Mouse (Mus musculus): ENCODE results near the gene 6430548M08Rik.

6430548M08Rik gene

GRCm38 (mm10) chr8:120181274-120181673 lies 67.3 kb downstream of the 6430548M08Rik start:
- DNase-seq (ENCODE audit: low spot score in 2 of 2) = no peak

GRCm38 (mm10) chr8:120181861-120182414 lies 68.0 kb downstream of the 6430548M08Rik start:
- DNase-seq (ENCODE audit: low spot score in 2 of 2) = no peak

- no peak for DNase-seq (ENCODE audit: low spot score in 2 of 2)
Measured at GRCm38 (mm10) chr8:120184366-120184765, 70.4 kb downstream of the 6430548M08Rik start.

- no peak for DNase-seq (ENCODE audit: low spot score in 2 of 2)
Measured at GRCm38 (mm10) chr8:120184850-120185792, 71.2 kb downstream of the 6430548M08Rik start.

GRCm38 (mm10) chr8:120186454-120186853 lies 72.5 kb downstream of the 6430548M08Rik start:
- DNase-seq (ENCODE audit: low spot score in 2 of 2) = no peak

GRCm38 (mm10) chr8:120188510-120188909 lies 74.6 kb downstream of the 6430548M08Rik start:
- DNase-seq (ENCODE audit: low spot score in 2 of 2) = no peak

GRCm38 (mm10) chr8:120189440-120189839 lies 75.5 kb downstream of the 6430548M08Rik start:
- no peak for DNase-seq (ENCODE audit: low spot score in 2 of 2)

GRCm38 (mm10) chr8:120190107-120190809 lies 76.3 kb downstream of the 6430548M08Rik start:
- no peak for DNase-seq (ENCODE audit: low spot score in 2 of 2)

- DNase-seq (ENCODE audit: low spot score in 2 of 2) = peak; percentile 64 to 76
Measured at GRCm38 (mm10) chr8:120190810-120191413, 77.0 kb downstream of the 6430548M08Rik start.

GRCm38 (mm10) chr8:120191633-120192032 lies 77.7 kb downstream of the 6430548M08Rik start:
- no peak for DNase-seq (ENCODE audit: low spot score in 2 of 2)

- DNase-seq (ENCODE audit: low spot score in 2 of 2) = no peak
Measured at GRCm38 (mm10) chr8:120192118-120192517, 78.2 kb downstream of the 6430548M08Rik start.

GRCm38 (mm10) chr8:120201351-120201750 lies 87.4 kb downstream of the 6430548M08Rik start:
- DNase-seq (ENCODE audit: low spot score in 2 of 2) = no peak

GRCm38 (mm10) chr8:120202546-120202945 lies 88.6 kb downstream of the 6430548M08Rik start:
- DNase-seq (ENCODE audit: low spot score in 2 of 2) = no peak

- DNase-seq (ENCODE audit: low spot score in 2 of 2) = no peak
Measured at GRCm38 (mm10) chr8:120204736-120205360, 90.9 kb downstream of the 6430548M08Rik start.

GRCm38 (mm10) chr8:120205916-120206315 lies 92.0 kb downstream of the 6430548M08Rik start:
- DNase-seq (ENCODE audit: low spot score in 2 of 2) = no peak

GRCm38 (mm10) chr8:120207364-120207763 lies 93.4 kb downstream of the 6430548M08Rik start:
- no peak for DNase-seq (ENCODE audit: low spot score in 2 of 2)

GRCm38 (mm10) chr8:120208113-120208512 lies 94.2 kb downstream of the 6430548M08Rik start:
- no peak for DNase-seq (ENCODE audit: low spot score in 2 of 2)

GRCm38 (mm10) chr8:120211345-120211744 lies 97.4 kb downstream of the 6430548M08Rik start:
- no peak for DNase-seq (ENCODE audit: low spot score in 2 of 2)

GRCm38 (mm10) chr8:120212596-120212995 lies 98.6 kb downstream of the 6430548M08Rik start:
- no peak for DNase-seq (ENCODE audit: low spot score in 2 of 2)

GRCm38 (mm10) chr8:120213229-120213628 lies 99.3 kb downstream of the 6430548M08Rik start:
- DNase-seq (ENCODE audit: low spot score in 2 of 2) = no peak

- peak in 1 of 2 experiments; percentile 87 for DNase-seq (ENCODE audit: low spot score in 2 of 2)
Measured at GRCm38 (mm10) chr8:120213939-120214338, 100.0 kb downstream of the 6430548M08Rik start.

All from cerebellum, postnatal 4 days (tissue).